ENCODE assay signal across 19 mouse cellular contexts in genomic region chr2:168193685-168194084, GRCm38 (mm10). TPM values are rescaled to one million over a fixed set of nuclear protein-coding genes. Genes with fewer than 3 reads are reported as not detected.
A peak's percentile ranks its signal among the peaks of the same experiment; 100 is the strongest.
DNase-seq lines count a peak whose midpoint lies in the region; TF ChIP-seq lines count a peak whose summit lies in the region.
"Had no signal": no experiment of that assay in that cellular context is flagged by ENCODE, and none has a peak within 500 bp of the region (broad histone marks: within the 10 kb centered on the region; RNA-seq: fewer than 3 reads in every experiment).

No protein-coding gene starts in this region.

- H3K4me3 ChIP-seq in CH12.LX (replicated peaks in 1 of 3; ENCODE audit: low read depth in 2 of 3, low read length in 2 of 3, poor library complexity in 1 of 3) = no peak overlapping the region
- H3K4me3 ChIP-seq in ES-Bruce4 (ENCODE audit: low read depth, low read length) = no peak overlapping the region
- no peak overlapping the region for H3K4me3 ChIP-seq in MEL (ENCODE audit: control insufficient read depth in 1 of 2, insufficient read depth in 1 of 2, low read depth in 2 of 2, low read length in 2 of 2)
- H3K4me3 ChIP-seq: embryonic facial prominence, embryonic 10.5 days; embryonic facial prominence, embryonic 12.5 days; forebrain, embryonic 13.5 days; forebrain, embryonic 15.5 days had no signal

- DNase-seq in CH12.LX (ENCODE audit: extremely low read depth) (no peak), MEL (ENCODE audit: low read depth, low spot score) (no peak)
- DNase-seq in left cerebral cortex, postnatal 25 days (ENCODE audit: low spot score in 2 of 2) = no peak
- no peak for DNase-seq in cerebellum, adult 9-10 months
- DNase-seq: adrenal gland, adult 2 months; adrenal gland, postnatal 10 days; adrenal gland, postnatal 25 days; cerebellum, adult 11 months; cerebellum, adult 18-20 months; cerebellum, adult 8-10 months; cerebellum, postnatal 10 days; cerebellum, postnatal 25 days; forebrain, postnatal 0 days had no signal

- H3K4me1 ChIP-seq in CH12.LX (ENCODE audit: control insufficient read depth in 1 of 2, insufficient read depth in 2 of 2) (peaks cover 13 to 66% of the 10 kb centered on the region in 2 experiments; a peak in 3 of 4 replicates), ES-Bruce4 (ENCODE audit: control insufficient read depth, insufficient read depth, low read length) (peaks cover 9% of the 10 kb centered on the region), MEL (ENCODE audit: control insufficient read depth in 1 of 2, insufficient read depth in 2 of 2, low read length in 2 of 2) (peaks cover 0 to 2% of the 10 kb centered on the region in 2 experiments; a peak in 1 of 4 replicates)

- no peak overlapping the region for H3K4me2 ChIP-seq in CH12.LX (ENCODE audit: insufficient read depth, low read depth, poor library complexity, severe bottlenecking)
- H3K4me2 ChIP-seq: embryonic facial prominence, embryonic 12.5 days; forebrain, embryonic 13.5 days; forebrain, embryonic 15.5 days had no signal

- in situ Hi-C loops in CH12.LX (cut with MboI; ENCODE audit: low pct_ligation_motif_present, low pct_unique_long_range_greater_than_20kb, low sequenced_read_pairs) = no loop called here

- no peak overlapping the region for H3K27ac ChIP-seq in CH12.LX (ENCODE audit: insufficient read depth, low read depth)
- H3K27ac ChIP-seq in ES-Bruce4 (ENCODE audit: insufficient read depth, low read length) = peak overlapping the region; percentile 14; the same call in 1 of the 2 replicates
- no peak overlapping the region for H3K27ac ChIP-seq in MEL (ENCODE audit: control insufficient read depth, low read depth, low read length)
- H3K27ac ChIP-seq: embryonic facial prominence, embryonic 10.5 days; embryonic facial prominence, embryonic 12.5 days; forebrain, embryonic 13.5 days; forebrain, embryonic 15.5 days had no signal

- H3K9ac ChIP-seq in CH12.LX (ENCODE audit: insufficient read depth, low read depth) (no peak overlapping the region), ES-Bruce4 (ENCODE audit: low read depth, poor library complexity, severe bottlenecking) (no peak overlapping the region), MEL (ENCODE audit: control insufficient read depth, low read depth, low read length, poor library complexity, severe bottlenecking) (no peak overlapping the region)
- H3K9ac ChIP-seq: embryonic facial prominence, embryonic 12.5 days; forebrain, embryonic 13.5 days; forebrain, embryonic 15.5 days; forebrain, postnatal 0 days had no signal

- intact Hi-C loops in left cerebral cortex, postnatal 25 days (cut with DNase I) = no loop called here

- dilution Hi-C loops in CH12.LX (cut with MboI; ENCODE audit: extremely low pct_ligation_motif_present, extremely low pct_unique_long_range_greater_than_20kb, low sequenced_read_pairs) = no loop called here

- no peak for TF ChIP-seq POLR2A in CH12.LX (IDR thresholded peaks at IDR 0.05; ENCODE audit: low read depth, low read length)
- TF ChIP-seq POLR2A in ES-Bruce4 (IDR thresholded peaks at IDR 0.05; ENCODE audit: insufficient read depth, low read length) = no peak
- no peak for TF ChIP-seq POLR2A in MEL (IDR thresholded peaks at IDR 0.05; ENCODE audit: control insufficient read depth in 1 of 2, insufficient read depth in 1 of 2, low read depth in 1 of 2, low read length in 2 of 2, poor library complexity in 1 of 2)

- H3K27me3 ChIP-seq in CH12.LX (replicated peaks) (no peaks in the 10 kb centered on the region), ES-Bruce4 (ENCODE audit: control insufficient read depth, insufficient read depth, low read length, poor library complexity, severe bottlenecking) (no peaks in the 10 kb centered on the region), MEL (ENCODE audit: control insufficient read depth in 1 of 2, insufficient read depth in 2 of 2, low read length in 2 of 2) (no peaks in the 10 kb centered on the region)
- H3K27me3 ChIP-seq: embryonic facial prominence, embryonic 12.5 days; forebrain, embryonic 13.5 days; forebrain, embryonic 15.5 days had no signal

- H3K79me2 ChIP-seq in CH12.LX (replicated peaks; ENCODE audit: control insufficient read depth, extremely low read depth, insufficient read depth, poor library complexity, severe bottlenecking) (peaks cover 99% of the 10 kb centered on the region), MEL (ENCODE audit: control insufficient read depth, insufficient read depth, low read length, poor library complexity) (peaks cover 83% of the 10 kb centered on the region)

- TF ChIP-seq CTCF in CH12.LX (conservative IDR thresholded peaks at IDR 0.05 in 1 of 2, IDR thresholded peaks at IDR 0.05 in 1 of 2; ENCODE audit: low read depth in 2 of 2, low read length in 2 of 2) = no peak
- TF ChIP-seq CTCF in ES-Bruce4 (IDR thresholded peaks at IDR 0.05; ENCODE audit: low read depth, low read length) = no peak
- no peak for TF ChIP-seq CTCF in MEL (IDR thresholded peaks at IDR 0.05 in 2 of 3, conservative IDR thresholded peaks at IDR 0.05 in 1 of 3; ENCODE audit: control insufficient read depth in 1 of 3, insufficient read depth in 1 of 3, low read depth in 2 of 3, low read length in 3 of 3, poor library complexity in 1 of 3, severe bottlenecking in 1 of 3)

- TF ChIP-seq EP300 in CH12.LX (IDR thresholded peaks at IDR 0.05; ENCODE audit: low read length) = no peak
- no peak for TF ChIP-seq EP300 in ES-Bruce4 (IDR thresholded peaks at IDR 0.05; ENCODE audit: insufficient read depth, low read depth, low read length)
- no peak for TF ChIP-seq EP300 in MEL (IDR thresholded peaks at IDR 0.05; ENCODE audit: low read depth in 1 of 2, low read length in 2 of 2)

- H3K9me3 ChIP-seq in CH12.LX (replicated peaks; ENCODE audit: low read length) = no peaks in the 10 kb centered on the region
- H3K9me3 ChIP-seq in ES-Bruce4 (replicated peaks; ENCODE audit: control insufficient read depth, insufficient read depth, low read length, poor library complexity, severe bottlenecking) = no peaks in the 10 kb centered on the region
- no peaks in the 10 kb centered on the region for H3K9me3 ChIP-seq in MEL (replicated peaks; ENCODE audit: insufficient read depth, low read length)
- H3K9me3 ChIP-seq: embryonic facial prominence, embryonic 10.5 days; embryonic facial prominence, embryonic 12.5 days; forebrain, embryonic 13.5 days; forebrain, embryonic 15.5 days; G1E had no signal

- H3K36me3 ChIP-seq in CH12.LX (replicated peaks in 1 of 2; ENCODE audit: control insufficient read depth in 1 of 2, insufficient read depth in 1 of 2, low read length in 1 of 2) (peaks cover 55 to 96% of the 10 kb centered on the region in 2 experiments), ES-Bruce4 (ENCODE audit: control insufficient read depth, insufficient read depth, low read length, poor library complexity, severe bottlenecking) (peaks cover 53% of the 10 kb centered on the region), MEL (ENCODE audit: control insufficient read depth in 1 of 2, insufficient read depth in 2 of 2, low read length in 2 of 2) (peaks cover 22 to 34% of the 10 kb centered on the region in 2 experiments)

- TF ChIP-seq RAD21 in CH12.LX (IDR thresholded peaks at IDR 0.05; ENCODE audit: low read depth, low read length) (no peak), MEL (IDR thresholded peaks at IDR 0.05; ENCODE audit: low read depth, low read length) (no peak)

TF ChIP-seq in CH12.LX, 34 proteins besides CTCF, POLR2A, EP300 and RAD21:
- no peak for TF ChIP-seq MYC (IDR thresholded peaks at IDR 0.05; ENCODE audit: low read depth, low read length)
- peak; percentile 92 for TF ChIP-seq MAFK (IDR thresholded peaks at IDR 0.05; ENCODE audit: insufficient replicate concordance, low read length)
TF ChIP-seq in CH12.LX: peak in this region for 1.

TF ChIP-seq in MEL, 35 proteins besides CTCF, POLR2A, EP300 and RAD21 (continues in another document):
- no peak for TF ChIP-seq UBTF (IDR thresholded peaks at IDR 0.05; ENCODE audit: borderline replicate concordance, insufficient read depth, low read depth, low read length)
- TF ChIP-seq MXI1 (IDR thresholded peaks at IDR 0.05; ENCODE audit: low read depth, low read length) = no peak

RNA-seq across cellular contexts. Expression of gene Adnp, which starts 13.2 kb away (rescaled TPM):
- total RNA-seq in CH12.LX (2012; rRNA removed) (3.3 and 3.5 TPM in 2 replicates), CH12.LX (2014; rRNA removed) (1.3 TPM in 2 replicates), MEL (2012; rRNA removed) (2.3 and 2.8 TPM in 2 replicates)
- polyA plus RNA-seq in CH12.LX (2012; ENCODE audit: insufficient read length, low read depth) (11.8 and 12.9 TPM in 2 replicates), ES-Bruce4 (2011; ENCODE audit: insufficient read depth, insufficient read length, low read depth, missing spikeins) (72.7 and 87.5 TPM in 2 replicates), MEL (2012; ENCODE audit: insufficient read depth in 1 of 2, insufficient read length in 2 of 2, low read depth in 1 of 2, low replicate concordance in 2 of 2, missing spikeins in 1 of 2) (10 to 100 TPM; 11.9 to 29.4 TPM)
- 10 to 100 TPM; 79.6 to 83.3 TPM for total RNA-seq in left cerebral cortex, postnatal 25 days (2021)

RNA-seq across cellular contexts. Expression of gene Gm20716, which starts 36.5 kb away (rescaled TPM):
- total RNA-seq in CH12.LX (2012; rRNA removed) = 26.1 and 27.8 TPM in 2 replicates
- 26.9 and 28.6 TPM in 2 replicates for total RNA-seq in CH12.LX (2014; rRNA removed)
- 30.7 and 34.8 TPM in 2 replicates for polyA plus RNA-seq in CH12.LX (2012; ENCODE audit: insufficient read length, low read depth)
- polyA plus RNA-seq in ES-Bruce4 (2011; ENCODE audit: insufficient read depth, insufficient read length, low read depth, missing spikeins) = 58.3 and 67.8 TPM in 2 replicates
- total RNA-seq in MEL (2012; rRNA removed) = 24.4 and 29.4 TPM in 2 replicates
- 10 to 100 TPM in 1 of 2 experiments, not detected in 1; 24.4 TPM for polyA plus RNA-seq in MEL (2012; ENCODE audit: insufficient read depth in 1 of 2, insufficient read length in 2 of 2, low read depth in 1 of 2, low replicate concordance in 2 of 2, missing spikeins in 1 of 2)
- 10 to 100 TPM; 33.6 to 38.8 TPM for total RNA-seq in left cerebral cortex, postnatal 25 days (2021)
- polyA plus RNA-seq: adrenal gland, adult 2 months had no signal

RNA-seq across cellular contexts. Expression of gene Dpm1, which starts 36.7 kb away (rescaled TPM):
- total RNA-seq in CH12.LX (2012; rRNA removed) = 28.5 and 34.5 TPM in 2 replicates
- total RNA-seq in CH12.LX (2014; rRNA removed) = 52.9 and 55.3 TPM in 2 replicates
- polyA plus RNA-seq in CH12.LX (2012; ENCODE audit: insufficient read length, low read depth) = 30.7 and 54.9 TPM in 2 replicates
- 54.7 and 64.7 TPM in 2 replicates for polyA plus RNA-seq in ES-Bruce4 (2011; ENCODE audit: insufficient read depth, insufficient read length, low read depth, missing spikeins)
- 35.4 and 49.0 TPM in 2 replicates for total RNA-seq in MEL (2012; rRNA removed)
- 100 to 1,000 TPM in 1 of 2 experiments, 10 to 100 TPM in 1; 63.5 to 564 TPM for polyA plus RNA-seq in MEL (2012; ENCODE audit: insufficient read depth in 1 of 2, insufficient read length in 2 of 2, low read depth in 1 of 2, low replicate concordance in 2 of 2, missing spikeins in 1 of 2)
- 10 to 100 TPM; 54.6 to 55.4 TPM for total RNA-seq in left cerebral cortex, postnatal 25 days (2021)

RNA-seq across cellular contexts. Expression of gene Mocs3, which starts 36.7 kb away (rescaled TPM):
- total RNA-seq in CH12.LX (2012; rRNA removed) (10.6 and 13.3 TPM in 2 replicates), CH12.LX (2014; rRNA removed) (8.0 and 9.5 TPM in 2 replicates), MEL (2012; rRNA removed) (4.2 and 5.1 TPM in 2 replicates)
- polyA plus RNA-seq in CH12.LX (2012; ENCODE audit: insufficient read length, low read depth) (7.2 and 7.6 TPM in 2 replicates), ES-Bruce4 (2011; ENCODE audit: insufficient read depth, insufficient read length, low read depth, missing spikeins) (3.2 and 3.4 TPM in 2 replicates), MEL (2012; ENCODE audit: insufficient read depth in 1 of 2, insufficient read length in 2 of 2, low read depth in 1 of 2, low replicate concordance in 2 of 2, missing spikeins in 1 of 2) (1 to 10 TPM in 1 of 2 experiments, not detected in 1; 2.9 TPM)
- 10 to 100 TPM; 15.4 to 16.6 TPM for total RNA-seq in left cerebral cortex, postnatal 25 days (2021)

Comparison
In these comparisons a context has a peak if more than half of its experiments do, and no peak if none do; other contexts are left out.
1. RNA of gene Adnp, which starts 13.2 kb away (total RNA-seq): 79.6 to 83.3 TPM in left cerebral cortex, postnatal 25 days; 1.3 to 3.5 TPM in CH12.LX and 2.3 to 2.8 TPM in MEL; every median in the first group is over 10 times any median in the second.
2. Of the 35 proteins assayed by ChIP-seq in both MEL and CH12.LX: peak only in MEL: none; only in CH12.LX: none; in both: MAFK; in neither: 34.